Mouse (Mus musculus) ES-E14 (cell line): ENCODE data around the gene 4833423E24Rik.

ENCODE experiments used
- CHD2 ChIP-seq: IDR thresholded peaks from 2 replicates; pipeline ENCODE4 v1.6.1; 2014; ENCODE audit warnings: mild to moderate bottlenecking, low read depth, low read length, inconsistent platforms
- MAFK ChIP-seq: IDR thresholded peaks from 2 replicates; pipeline ENCODE4 v1.6.1; 2014; ENCODE audit warnings: mild to moderate bottlenecking, low read depth, low read length, inconsistent platforms; ENCODE audit not compliant: insufficient read depth
- ZC3H11A ChIP-seq: IDR thresholded peaks from 2 replicates; pipeline ENCODE4 v1.6.1; 2012; ENCODE audit warnings: low read depth, mild to moderate bottlenecking, inconsistent platforms, low read length, borderline replicate concordance
- ZNF384 ChIP-seq: IDR thresholded peaks from 2 replicates; pipeline ENCODE4 v1.6.1; 2012; ENCODE audit warnings: low read depth, low read length, inconsistent platforms

DNA sequence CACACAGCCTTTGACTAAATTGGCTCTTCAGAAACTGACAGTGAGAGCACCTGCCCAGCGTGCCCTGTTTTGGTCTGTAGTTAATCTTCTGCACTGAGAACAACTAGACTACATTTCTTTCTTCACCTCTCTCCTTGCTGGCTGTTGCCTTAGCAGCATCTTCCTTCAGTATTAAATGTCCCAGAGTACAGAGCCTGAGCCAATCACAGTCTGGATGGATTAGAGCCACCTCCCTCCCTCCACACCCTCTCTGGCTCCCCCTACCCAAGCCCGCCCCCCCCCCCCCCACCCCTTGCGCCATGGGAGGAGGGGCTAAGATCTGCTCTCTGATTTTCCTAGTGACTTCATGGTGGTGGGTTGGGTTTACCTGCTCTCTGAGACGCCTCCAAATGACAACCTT, at the start of gene 4833423E24Rik:
- TF ChIP-seq CHD2 (no peak), MAFK (no peak), ZNF384 (no peak), ZC3H11A (no peak)
